Mouse (Mus musculus): ENCODE measurements around the gene Foxo1. TPM values are rescaled to one million over a fixed set of nuclear protein-coding genes. Genes with fewer than 3 reads are reported as not detected.

The Foxo1 gene
- polyA plus RNA-seq, 1 experiment from 2014 or later = 3.7 TPM

DNA sequence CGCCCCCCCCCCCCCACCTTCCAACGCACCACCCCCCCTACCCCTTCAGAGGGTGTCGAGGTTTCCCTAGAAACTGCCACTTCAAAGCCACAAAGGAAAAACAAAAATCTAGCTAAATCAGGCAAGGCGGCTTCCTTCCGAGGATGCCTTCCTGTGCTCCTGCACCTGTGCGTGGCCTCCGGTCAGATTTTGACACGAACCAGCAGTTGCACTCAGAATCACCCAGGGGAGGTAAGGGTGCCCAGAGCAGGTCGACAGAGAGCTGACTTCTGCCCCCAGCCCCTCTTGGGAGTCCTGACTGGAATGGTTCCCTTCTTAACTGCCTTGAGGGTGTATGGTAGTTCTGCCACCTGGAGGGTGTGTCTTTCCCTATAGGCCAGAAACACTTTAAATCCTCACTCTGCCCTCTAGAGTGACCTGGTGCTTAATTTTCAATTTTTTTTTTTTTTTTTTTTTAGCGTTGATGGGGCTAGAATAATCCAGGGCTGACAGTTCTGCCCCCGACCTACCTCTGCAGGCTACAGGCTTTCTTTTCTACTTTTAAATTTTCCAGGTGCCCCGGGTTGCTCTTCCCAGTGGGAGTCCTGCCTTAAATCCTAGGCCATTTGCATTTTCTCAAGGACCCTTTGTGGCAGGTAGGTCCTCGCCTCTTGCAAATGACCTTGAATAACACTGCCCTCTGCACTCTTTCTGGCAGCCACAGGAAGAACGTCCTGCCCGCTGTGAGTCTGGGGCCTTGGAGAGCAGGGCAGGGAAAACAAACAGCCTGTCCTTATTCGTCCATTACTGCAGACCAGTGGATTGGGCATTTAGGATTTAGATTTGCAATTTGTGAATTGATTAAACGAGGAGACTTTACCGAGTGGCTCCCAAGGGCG, 132.4 kb downstream of the Foxo1 start:
- H3K27ac ChIP-seq (ENCODE audit: low read depth, low read length) = no peak overlapping the region
- peak overlapping the region; percentile 57; the same call in 1 of the 2 replicates for H3K9ac ChIP-seq (ENCODE audit: low read length)
- H3K4me2 ChIP-seq (ENCODE audit: low read depth, low read length, severe bottlenecking) = peak overlapping the region; percentile 60
- peaks cover 10% of the 10 kb centered on the region for H3K4me1 ChIP-seq (replicated peaks; ENCODE audit: control insufficient read depth, insufficient read depth, low read length)
- H3K27me3 ChIP-seq (ENCODE audit: control insufficient read depth, insufficient read depth, low read length) = no peaks in the 10 kb centered on the region
- peak overlapping the region; percentile 8 for H3K4me3 ChIP-seq (ENCODE audit: low read depth, low read length)
- no peaks in the 10 kb centered on the region for H3K9me3 ChIP-seq (ENCODE audit: control insufficient read depth, low read length)
- ATAC-seq (replicated peaks; ENCODE audit: low FRiP score) (peak; percentile 49; the same call in 1 of the 2 replicates), DNase-seq (ENCODE audit: low spot score) (no peak)
- no peaks in the 10 kb centered on the region for H3K36me3 ChIP-seq (ENCODE audit: control insufficient read depth, insufficient read depth, low read length)
- 10% methylated on average over 19 of the region's 19 CpGs for WGBS

GRCm38 (mm10) chr3:52401162-52401928, 133.2 kb downstream of the Foxo1 start:
- H3K9me3 ChIP-seq (ENCODE audit: control insufficient read depth, low read length) = no peaks in the 10 kb centered on the region
- peak; percentile 66 for ATAC-seq (replicated peaks; ENCODE audit: low FRiP score)
- peak overlapping the region; percentile 60 for H3K4me2 ChIP-seq (ENCODE audit: low read depth, low read length, severe bottlenecking)
- H3K27me3 ChIP-seq (ENCODE audit: control insufficient read depth, insufficient read depth, low read length) = no peaks in the 10 kb centered on the region
- peak overlapping the region; percentile 57 for H3K9ac ChIP-seq (ENCODE audit: low read length)
- H3K4me1 ChIP-seq (replicated peaks; ENCODE audit: control insufficient read depth, insufficient read depth, low read length) = peaks cover 10% of the 10 kb centered on the region
- no peaks in the 10 kb centered on the region for H3K36me3 ChIP-seq (ENCODE audit: control insufficient read depth, insufficient read depth, low read length)
- WGBS = 2% methylated on average over 26 of the region's 26 CpGs
- peak; percentile 76 for DNase-seq (ENCODE audit: low spot score)
- H3K4me3 ChIP-seq (ENCODE audit: low read depth, low read length) = peak overlapping the region; percentile 8
- no peak overlapping the region for H3K27ac ChIP-seq (ENCODE audit: low read depth, low read length)

Other genes starting within 250 kb of the Foxo1 start
- gene Maml3, start 163.3 kb upstream of the Foxo1 start, polyA plus RNA-seq (2014; fragmentation: Nextera tagmentation; extraction: Ambion mirVana) = 7.0 and 7.5 TPM in 2 replicates

Measured in forebrain, embryonic 11.5 days (tissue).